Mouse (Mus musculus) lung, postnatal 0 days (tissue): ENCODE data around the gene Gm6793. TPM values are rescaled to one million over a fixed set of nuclear protein-coding genes. Genes with fewer than 3 reads are reported as not detected.

ENCODE experiments used
- ATAC-seq: fragments of 200-750 bp; cut with Nextera tagmentation; 2 replicates; pipeline ENCODE4 v1.8.0; 2017; ENCODE audit warnings: moderate library complexity
- DNase-seq: peaks from one replicate; pipeline ENCODE4 v3.0.0-alpha.2; 2016; ENCODE audit warnings: low spot score
- H3K27ac ChIP-seq: fragments of 300-500 bp; sonication (generic); 2 replicates; pipeline ENCODE4 v1.5.1; 2014; ENCODE audit warnings: antibody characterized with exemption, mild to moderate bottlenecking, low read length, mixed read lengths
- H3K27me3 ChIP-seq: fragments of 300-500 bp; sonication (generic); replicated peaks from 2 replicates; pipeline ENCODE4 v1.6.1; 2014; ENCODE audit warnings: low read length, mixed read lengths; ENCODE audit not compliant: insufficient read depth
- H3K36me3 ChIP-seq: fragments of 300-500 bp; sonication (generic); 2 replicates; pipeline ENCODE4 v1.6.1; 2014; ENCODE audit warnings: low read length, mixed read lengths; ENCODE audit not compliant: insufficient read depth
- H3K4me1 ChIP-seq: fragments of 300-500 bp; sonication (generic); 2 replicates; pipeline ENCODE4 v1.6.1; 2014; ENCODE audit warnings: antibody characterized with exemption, low read depth, low read length, mixed read lengths; ENCODE audit not compliant: insufficient read depth
- H3K4me2 ChIP-seq: fragments of 300-500 bp; sonication (generic); replicated peaks from 2 replicates; pipeline ENCODE4 v1.6.1; 2014; ENCODE audit warnings: low read depth, mild to moderate bottlenecking, low read length, moderate library complexity, mixed read lengths
- H3K4me3 ChIP-seq: fragments of 300-500 bp; sonication (generic); 2 replicates; pipeline ENCODE4 v1.5.1; 2014; ENCODE audit warnings: low read depth, low read length
- H3K9ac ChIP-seq: fragments of 300-500 bp; sonication (generic); replicated peaks from 2 replicates; pipeline ENCODE4 v1.6.1; 2014; ENCODE audit warnings: low read depth, mild to moderate bottlenecking
- H3K9me3 ChIP-seq: fragments of 300-500 bp; sonication (generic); 2 replicates; pipeline ENCODE4 v1.6.1; 2016; ENCODE audit warnings: low read length, mixed read lengths
- CTCF ChIP-seq: IDR thresholded peaks from 2 replicates; pipeline ENCODE4 v1.5.1; 2016; ENCODE audit warnings: antibody characterized with exemption, mild to moderate bottlenecking
- EP300 ChIP-seq: IDR thresholded peaks from 2 replicates; pipeline ENCODE4 v1.6.1; 2016; ENCODE audit warnings: antibody characterized with exemption, mild to moderate bottlenecking, control low read depth
- WGBS: fragments of 180-500 bp; shearing (Covaris S2); extraction: QIAGEN DNeasy Blood & Tissue Kit; methylation state at CpG from one replicate; pipeline ENCODE4 v1.1.7; 2014; 5-methylcytosine and 5-hydroxymethylcytosine counted together
- polyA plus RNA-seq: library from polyadenylated mRNA; unstranded; fragments of >200 nt; fragmentation: Nextera tagmentation; extraction: Ambion mirVana; gene quantifications from 2 replicates; pipeline ENCODE4 v1.2.1, GENCODE M21; 2015

Gm6793 gene
- polyA plus RNA-seq, 1 experiment from 2014 or later, result 0.24 TPM

DNA sequence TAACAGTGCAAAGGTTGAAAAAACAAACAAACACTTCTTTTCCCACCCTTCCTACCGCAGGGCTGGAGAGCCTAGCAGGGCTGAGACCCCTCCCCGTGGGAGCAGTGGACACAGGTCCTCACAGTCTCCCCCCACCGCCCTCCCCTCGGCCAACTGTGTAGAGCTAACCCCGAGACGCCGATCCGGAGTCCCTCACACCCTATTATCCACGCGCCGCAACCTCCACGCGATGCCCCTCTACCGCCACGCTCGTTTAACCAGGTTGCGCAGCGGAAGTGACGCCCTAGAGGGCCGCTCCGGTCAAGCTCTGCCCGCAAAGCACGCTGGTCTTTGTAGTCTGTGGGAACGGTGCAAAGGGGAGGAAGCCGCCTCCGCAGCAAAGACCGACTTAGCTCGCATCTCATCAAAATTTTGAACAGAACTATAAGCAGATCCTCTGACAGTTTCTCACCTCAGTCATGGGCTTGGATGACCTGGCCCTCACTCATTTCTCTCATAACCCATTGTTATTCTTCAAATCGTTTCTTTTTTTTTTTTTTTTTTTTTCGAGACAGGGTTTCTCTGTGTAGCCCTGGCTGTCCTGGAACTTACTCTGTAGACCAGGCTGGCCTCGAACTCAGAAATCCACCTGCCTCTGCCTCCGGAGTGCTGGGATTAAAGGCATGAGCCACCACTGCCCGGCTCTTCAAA is 22.7 kb downstream of the Gm6793 start, which contains the start of gene Adat1:
TSS of gene Adat1 (minus strand) at position 290 of the 690 bp plus-strand sequence.
- WGBS, result 4% methylated on average over 32 of the region's 33 CpGs
- H3K9me3 ChIP-seq, result no peaks in the 10 kb centered on the region
- H3K36me3 ChIP-seq, result peaks cover 19% of the 10 kb centered on the region; the same call in 1 of the 2 replicates
- no peaks in the 10 kb centered on the region for H3K27me3 ChIP-seq
- peak within 1 kb of the TSS; percentile 72 for H3K4me3 ChIP-seq
- ATAC-seq (peak; percentile 97), DNase-seq (peak; percentile 93)
- H3K9ac ChIP-seq, result peak within 1 kb of the TSS; percentile 53
- H3K4me2 ChIP-seq, result peak within 1 kb of the TSS; percentile 66
- no peaks in the 10 kb centered on the region for H3K4me1 ChIP-seq
- TF ChIP-seq EP300 (no peak), CTCF (peak; percentile 48)
- no peak within 1 kb of the TSS for H3K27ac ChIP-seq

DNA sequence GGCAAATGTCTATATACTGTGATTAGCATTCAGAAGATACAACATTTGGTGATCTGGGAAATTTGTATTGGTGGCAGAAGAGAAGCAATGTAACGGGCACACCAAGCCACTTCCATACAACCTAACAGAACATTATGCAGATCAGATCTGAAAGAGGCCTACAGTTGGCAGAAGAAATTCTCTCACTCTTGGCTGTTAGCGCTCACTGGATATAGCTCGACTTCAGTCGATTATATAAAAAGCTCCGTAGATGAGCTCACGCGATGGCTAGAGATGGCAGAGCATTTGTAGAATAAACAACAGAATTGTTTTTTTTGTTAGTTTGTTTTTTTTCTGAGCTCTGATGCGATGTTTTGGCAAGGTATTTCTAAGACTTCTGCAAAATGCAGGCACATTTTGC is 23.6 kb downstream of the Gm6793 start:
- WGBS, result 45% methylated on average over 8 of the region's 8 CpGs
- ATAC-seq (no peak), DNase-seq (no peak)
- no peak overlapping the region for H3K9ac ChIP-seq
- peak overlapping the region; percentile 66 for H3K4me2 ChIP-seq
- no peaks in the 10 kb centered on the region for H3K27me3 ChIP-seq
- peaks cover 14% of the 10 kb centered on the region; the same call in 1 of the 2 replicates for H3K36me3 ChIP-seq
- H3K27ac ChIP-seq, result no peak overlapping the region
- H3K4me1 ChIP-seq, result no peaks in the 10 kb centered on the region
- no peak for TF ChIP-seq CTCF
- no peak for TF ChIP-seq EP300
- H3K9me3 ChIP-seq, result no peaks in the 10 kb centered on the region
- H3K4me3 ChIP-seq, result peak overlapping the region; percentile 72; the same call in 1 of the 2 replicates

- Histone ChIP-seq H3K9me3 (no peaks in the 10 kb centered on the region), H3K4me3 (no peak overlapping the region), H3K4me1 (no peaks in the 10 kb centered on the region), H3K4me2 (no peak overlapping the region), H3K27ac (no peak overlapping the region), H3K27me3 (no peaks in the 10 kb centered on the region), H3K36me3 (0 out of 2 replicates have a peak, but pooled peaks cover 4% of the 10 kb centered on the region), H3K9ac (no peak overlapping the region)
- peak; percentile 63 for ATAC-seq
- 6% methylated on average over 7 of the region's 7 CpGs for WGBS
- TF ChIP-seq CTCF, result peak; percentile 91
- no peak for TF ChIP-seq EP300
- peak; percentile 85 for DNase-seq
Measured at GRCm38 (mm10) chr8:111989911-111990310, 24.9 kb downstream of the Gm6793 start.

DNA sequence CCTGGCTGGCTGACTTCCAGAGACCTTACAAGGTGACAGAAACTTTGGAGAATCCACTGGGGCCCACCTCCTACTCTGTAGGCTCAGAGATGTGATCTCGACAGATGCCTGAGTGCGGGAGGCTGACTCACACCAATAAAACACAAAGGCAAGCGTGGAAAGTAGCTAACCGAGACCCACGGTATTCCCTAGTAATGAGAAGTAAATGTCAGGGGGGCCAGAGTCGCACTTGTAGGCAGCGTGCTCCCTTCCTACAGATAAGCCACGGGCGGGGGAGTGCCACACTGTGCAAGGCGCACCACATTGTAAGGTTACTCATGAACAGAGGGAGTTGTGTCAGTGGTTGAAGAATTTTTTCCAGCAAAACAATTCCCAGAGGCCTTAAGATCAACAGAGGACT is 30.3 kb downstream of the Gm6793 start:
- peak overlapping the region; percentile 62 for H3K27ac ChIP-seq
- no peaks in the 10 kb centered on the region for H3K36me3 ChIP-seq
- H3K9ac ChIP-seq, result no peak overlapping the region
- WGBS, result 60% methylated on average over 10 of the region's 10 CpGs
- TF ChIP-seq EP300 (no peak), CTCF (no peak)
- no peak for DNase-seq
- no peaks in the 10 kb centered on the region for H3K9me3 ChIP-seq
- H3K27me3 ChIP-seq, result no peaks in the 10 kb centered on the region
- no peak overlapping the region for H3K4me3 ChIP-seq
- no peak for ATAC-seq
- H3K4me1 ChIP-seq, result no peaks in the 10 kb centered on the region
- no peak overlapping the region for H3K4me2 ChIP-seq

DNA sequence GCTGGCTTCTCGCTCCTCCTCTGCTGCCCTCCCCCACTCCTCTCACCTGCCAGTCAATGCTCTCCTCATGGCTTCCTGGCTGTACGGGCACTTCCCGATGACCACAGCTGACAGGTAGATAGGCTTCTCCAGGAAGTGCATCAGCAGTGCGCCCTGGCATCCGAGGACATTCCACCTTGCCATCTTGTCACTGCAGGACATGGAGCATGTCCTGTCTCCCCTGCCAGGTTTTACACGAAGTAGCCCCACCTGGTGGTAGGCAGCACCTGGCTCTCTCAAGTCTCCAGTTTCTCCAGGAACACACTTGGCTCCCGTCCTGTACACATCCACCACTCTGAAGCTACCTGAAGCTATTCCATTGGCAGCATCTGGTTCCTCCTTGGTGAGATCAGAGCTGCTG is 32.7 kb downstream of the Gm6793 start:
- Histone ChIP-seq H3K9ac (no peak overlapping the region), H3K27ac (no peak overlapping the region), H3K4me2 (no peak overlapping the region), H3K36me3 (no peaks in the 10 kb centered on the region), H3K4me3 (no peak overlapping the region), H3K4me1 (no peaks in the 10 kb centered on the region), H3K27me3 (no peaks in the 10 kb centered on the region), H3K9me3 (no peaks in the 10 kb centered on the region)
- peak; percentile 55 for TF ChIP-seq CTCF
- TF ChIP-seq EP300, result no peak
- DNase-seq, result peak; percentile 26
- no peak for ATAC-seq
- 63% methylated on average over 7 of the region's 7 CpGs for WGBS

GRCm38 (mm10) chr8:111978147-111978546 is 36.7 kb downstream of the Gm6793 start:
- WGBS, result 65% methylated on average over 10 of the region's 10 CpGs

More at GRCm38 (mm10) chr8:111978147-111978546, 36.7 kb downstream of the Gm6793 start:
- no peak overlapping the region for H3K4me2 ChIP-seq
- H3K9ac ChIP-seq, result no peak overlapping the region
- H3K4me3 ChIP-seq, result no peak overlapping the region
- H3K4me1 ChIP-seq, result no peaks in the 10 kb centered on the region
- no peaks in the 10 kb centered on the region for H3K27me3 ChIP-seq
- no peak for TF ChIP-seq CTCF
- TF ChIP-seq EP300, result no peak
- no peaks in the 10 kb centered on the region for H3K9me3 ChIP-seq
- ATAC-seq (no peak), DNase-seq (no peak)
- H3K27ac ChIP-seq, result no peak overlapping the region
- no peaks in the 10 kb centered on the region for H3K36me3 ChIP-seq
